Mouse (Mus musculus) left cerebral cortex, postnatal 25 days (tissue): ENCODE measurements around the gene Slc38a8. TPM values are rescaled to one million over a fixed set of nuclear protein-coding genes. Genes with fewer than 3 reads are reported as not detected.

Source experiments
- DNase-seq, 2 experiments: peaks; one replicate each; pipeline ENCODE4 v3.0.0; 2022; ENCODE audit warnings: low spot score in 2 of 2, mixed read lengths in 1 of 2
- intact Hi-C: fragments of 180-260 bp; cut with DNase I; formaldehyde crosslinking; loops from one replicate; pipeline ENCODE4 v1.15.1; 2025
- total RNA-seq, 2 experiments: library from RNA; stranded (reverse); gene quantifications; 2 replicates each; pipeline ENCODE4 v1.2.3; 2021

Gene Slc38a8
- total RNA-seq, 2 experiments from 2014 or later = 0.34 to 0.69 TPM

DNA sequence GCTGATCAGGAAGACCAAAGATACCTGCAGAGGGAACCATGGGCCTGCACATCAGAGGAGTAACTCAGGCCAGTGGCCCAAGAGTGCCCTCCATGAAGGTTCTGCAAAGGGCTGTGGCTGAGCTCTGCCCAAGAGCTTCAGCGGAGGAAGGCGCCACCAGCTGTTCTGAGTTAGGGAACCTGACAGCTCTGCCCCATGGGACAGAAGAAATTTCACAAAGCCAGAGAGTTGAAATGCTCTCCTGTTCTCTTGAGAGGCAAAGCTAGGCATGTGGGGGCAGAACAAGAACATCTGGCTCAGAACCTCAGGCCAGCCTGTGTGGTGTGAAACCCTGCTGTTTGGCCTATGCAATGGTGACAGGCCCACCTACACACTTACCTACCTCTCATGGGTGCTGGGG is 1.7 kb downstream of the Slc38a8 start:
- intact Hi-C loops = no loop called here
- DNase-seq = no peak

DNA sequence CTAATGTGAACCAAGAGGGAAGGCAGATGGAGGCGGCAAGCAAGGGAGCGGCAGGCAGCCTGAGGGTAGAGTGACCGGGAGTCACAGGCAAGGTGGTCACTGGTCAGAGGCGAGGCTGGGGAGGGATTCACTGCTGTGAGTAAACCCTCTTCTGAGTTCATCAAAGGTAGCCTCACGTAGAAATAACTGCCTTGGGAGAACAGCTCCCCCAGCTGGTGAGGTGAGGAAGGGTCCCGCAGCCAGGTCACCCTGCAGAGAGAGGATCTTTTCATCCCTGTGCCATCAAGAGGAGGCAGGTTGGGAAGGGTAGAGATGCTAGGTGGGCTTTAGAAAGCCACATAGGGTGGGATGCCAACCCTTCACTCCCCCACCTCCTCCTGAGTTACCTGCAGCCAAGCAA is 4.7 kb downstream of the Slc38a8 start:
- DNase-seq = peak in 1 of 2 experiments; percentile 27

DNA sequence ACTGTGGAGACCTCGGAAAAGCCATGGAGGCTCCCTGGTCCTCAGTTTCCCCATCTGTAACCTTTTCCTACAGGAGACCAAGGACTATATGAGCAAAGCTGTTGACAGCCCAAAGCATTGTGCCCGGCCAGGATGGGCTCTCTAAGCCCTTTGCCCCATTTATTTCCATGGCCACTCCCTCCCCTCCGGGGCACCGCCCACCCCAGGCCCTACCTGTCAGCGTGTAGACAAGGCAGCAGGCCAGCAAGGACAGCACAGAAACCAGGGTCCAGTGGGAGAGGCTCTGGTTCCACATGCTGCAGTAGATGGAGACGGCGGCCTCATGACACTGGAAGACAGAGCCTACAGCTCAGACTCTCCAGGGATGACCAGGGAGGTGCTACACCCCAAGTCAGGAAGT is 14.4 kb downstream of the Slc38a8 start:
- intact Hi-C loops = no loop called here

More for the DNA sequence above, 4.7 kb downstream of the Slc38a8 start:
- intact Hi-C loops = no loop called here

DNA sequence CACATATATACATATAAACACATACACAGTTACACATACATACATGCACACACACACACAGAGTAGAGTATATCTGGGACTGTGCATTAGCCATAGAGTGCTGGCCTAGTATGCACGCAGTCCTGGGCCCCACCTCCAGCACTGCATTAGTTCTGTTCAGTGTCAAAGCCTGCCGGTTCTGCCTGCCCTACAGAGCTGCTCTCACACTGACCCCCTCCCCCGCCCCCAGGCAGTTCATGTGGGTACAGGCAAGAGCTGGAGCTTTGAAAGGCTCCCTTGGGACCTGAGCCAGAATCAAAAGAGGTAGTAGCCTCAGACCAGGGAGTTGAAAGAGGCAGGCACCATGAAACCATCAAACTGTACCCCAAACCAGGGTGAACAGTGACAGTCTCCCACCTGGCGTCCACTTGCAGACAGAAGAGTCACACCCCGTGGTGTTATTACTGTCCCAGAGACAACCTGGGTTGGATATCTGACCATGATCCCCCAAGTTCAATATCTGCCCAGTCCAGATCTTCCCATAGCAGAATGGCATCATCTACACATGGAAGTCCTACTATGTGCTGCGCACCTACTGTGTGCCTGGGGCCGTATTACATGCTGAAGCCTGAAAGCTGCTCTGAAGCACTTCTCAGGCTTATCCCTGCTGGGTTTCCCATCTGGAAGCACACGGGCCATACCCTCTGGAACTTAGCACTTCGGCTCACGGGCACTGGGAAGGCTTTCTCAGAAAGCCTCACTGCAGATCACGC is 17.2 kb downstream of the Slc38a8 start:
- intact Hi-C loops = no loop called here
- DNase-seq = no peak

More for the DNA sequence above, 14.4 kb downstream of the Slc38a8 start:
- DNase-seq = no peak

DNA sequence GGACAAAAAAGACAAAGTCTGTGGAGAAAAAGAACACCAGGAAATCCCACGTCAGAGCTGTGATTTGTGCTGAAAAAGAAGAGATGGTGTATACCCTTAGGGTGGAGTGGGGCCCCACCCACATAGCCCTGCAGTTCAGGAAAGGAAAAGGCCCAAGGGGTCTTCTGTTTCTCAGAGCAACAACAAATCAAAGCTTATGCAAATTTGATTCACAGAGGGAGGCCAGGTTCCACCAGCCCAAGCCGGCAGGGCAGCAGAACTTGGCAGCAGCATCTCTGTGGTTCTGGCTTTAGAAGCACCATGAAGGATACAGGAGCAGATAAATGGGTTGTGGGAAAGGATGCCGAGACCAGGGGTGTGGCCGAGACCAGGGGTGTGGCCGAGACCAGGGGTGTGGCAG is 22.8 kb downstream of the Slc38a8 start:
- no peak for DNase-seq
- intact Hi-C loops = no loop called here

DNA sequence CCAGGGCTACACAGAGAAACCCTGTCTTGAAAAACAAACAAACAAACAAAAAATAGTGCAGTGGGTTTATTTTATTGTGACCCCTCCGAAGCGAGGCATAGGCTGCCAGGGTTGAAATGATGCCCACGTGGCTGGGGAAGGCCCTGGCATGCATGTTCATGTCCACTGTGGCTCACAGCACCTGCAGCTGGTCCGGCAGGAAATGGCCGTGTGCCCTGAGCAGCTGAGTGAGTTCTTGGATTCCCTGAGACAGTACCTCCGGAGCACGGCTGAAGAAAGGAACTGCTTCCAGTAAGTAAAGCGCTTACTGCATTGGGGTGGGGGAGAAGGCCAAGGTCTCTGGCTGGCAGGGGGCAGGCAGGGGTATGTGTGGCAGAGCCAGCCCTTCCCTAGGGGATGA is 33.4 kb downstream of the Slc38a8 start:
- intact Hi-C loops = no loop called here
- no peak for DNase-seq

DNA sequence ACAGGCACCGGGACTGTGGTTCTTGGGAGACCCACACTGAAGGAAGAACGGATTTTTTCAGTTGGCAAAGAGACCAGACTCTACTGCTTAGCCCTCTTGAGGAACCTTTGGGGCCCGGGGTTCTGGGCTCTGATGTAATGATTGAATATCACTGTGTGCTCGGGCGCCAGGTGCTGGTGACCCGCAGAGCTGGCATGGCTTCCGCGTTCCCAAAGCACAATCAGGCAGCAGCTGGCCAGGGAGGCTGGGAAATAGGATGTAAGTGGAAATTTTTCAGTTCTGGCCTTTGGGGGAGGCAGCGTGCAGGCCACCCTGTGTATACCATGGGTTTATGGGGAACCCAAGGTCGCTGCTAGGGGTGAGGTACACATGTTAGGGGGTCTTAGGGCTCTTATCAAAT is 34.7 kb downstream of the Slc38a8 start:
- intact Hi-C loops = no loop called here
- no peak for DNase-seq

DNA sequence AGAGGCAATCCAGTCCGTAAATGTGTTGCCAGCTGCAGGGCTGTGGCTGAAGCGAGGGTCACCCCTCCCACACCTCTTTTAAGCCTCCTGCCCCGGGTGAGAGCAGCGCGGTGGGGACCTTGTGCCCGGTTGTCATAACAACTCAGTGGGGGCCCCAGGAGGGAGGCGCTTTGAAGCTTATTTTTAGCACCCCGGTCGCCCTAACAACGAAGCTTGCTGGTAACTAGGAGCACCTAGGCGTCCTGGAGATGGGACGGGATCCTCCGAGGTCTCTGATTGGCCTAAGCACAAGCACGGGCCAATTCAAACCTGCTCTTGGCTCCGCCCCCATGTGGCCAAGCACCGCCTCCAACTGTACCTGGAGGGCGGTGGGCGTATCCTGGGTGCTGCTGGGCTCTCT is 35.4 kb downstream of the Slc38a8 start:
- intact Hi-C loops = no loop called here
- DNase-seq = peak; percentile 56 to 60

DNA sequence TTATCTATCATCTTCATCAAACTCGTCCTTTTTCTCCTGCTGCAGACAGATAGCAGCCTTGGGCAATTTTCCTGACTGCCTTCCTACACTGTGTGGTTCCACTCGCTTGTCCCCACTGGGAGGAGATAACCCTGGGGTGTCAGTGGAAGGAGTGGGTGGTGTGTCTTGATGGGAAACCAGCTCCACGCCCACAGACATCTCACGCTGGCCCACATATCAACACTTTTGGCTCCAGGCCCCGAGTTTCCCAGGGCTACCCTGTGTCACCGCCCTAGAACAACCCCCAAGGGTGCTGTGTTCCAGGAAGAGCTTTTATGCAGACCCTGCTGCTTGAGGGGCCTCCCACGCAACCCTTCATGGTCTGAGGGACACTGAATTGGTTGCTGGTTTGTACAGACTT is 37.8 kb downstream of the Slc38a8 start:
- intact Hi-C loops = no loop called here
- no peak for DNase-seq

DNA sequence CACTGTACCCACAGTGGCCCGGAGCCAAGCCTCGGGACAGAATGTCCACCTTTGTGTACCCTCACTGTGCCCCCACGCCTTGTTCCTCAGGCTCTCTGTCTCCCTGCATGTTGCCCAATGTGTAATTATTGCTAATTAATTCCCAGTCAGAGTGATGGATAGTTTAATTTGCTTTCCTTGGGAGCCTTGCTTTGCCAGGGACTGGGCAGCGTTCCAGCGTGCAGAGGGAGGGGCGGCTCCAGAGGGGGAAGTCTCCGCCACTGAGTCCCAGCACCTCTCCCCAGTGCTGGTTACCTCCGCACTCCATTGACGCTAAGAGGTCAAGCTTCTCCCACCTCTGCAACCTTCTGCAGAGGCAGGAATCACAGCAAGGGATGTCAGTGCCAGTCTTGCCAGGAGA is 40.1 kb downstream of the Slc38a8 start:
- intact Hi-C loops = no loop called here
- DNase-seq = no peak

DNA sequence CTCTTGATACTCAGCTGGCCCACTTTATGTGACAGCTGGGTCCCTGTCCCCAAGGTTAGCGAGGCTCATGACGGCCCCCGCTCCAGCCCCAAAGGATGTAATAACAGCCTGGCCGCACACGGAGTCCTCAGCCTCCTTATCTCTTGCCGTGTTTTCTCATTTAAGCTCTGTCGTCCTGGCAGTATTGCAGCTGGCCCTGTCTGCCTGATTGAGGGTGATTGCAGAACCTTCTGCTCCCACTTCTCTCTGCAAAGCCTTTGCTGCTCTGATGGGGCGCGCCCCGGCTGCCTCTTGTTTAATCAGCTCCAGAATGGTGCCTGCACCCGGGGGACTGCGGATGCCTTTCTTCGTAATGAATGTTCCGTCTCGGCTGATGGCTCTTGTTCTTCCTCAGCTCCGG is 41.8 kb downstream of the Slc38a8 start:
- no peak for DNase-seq
- intact Hi-C loops = no loop called here

DNA sequence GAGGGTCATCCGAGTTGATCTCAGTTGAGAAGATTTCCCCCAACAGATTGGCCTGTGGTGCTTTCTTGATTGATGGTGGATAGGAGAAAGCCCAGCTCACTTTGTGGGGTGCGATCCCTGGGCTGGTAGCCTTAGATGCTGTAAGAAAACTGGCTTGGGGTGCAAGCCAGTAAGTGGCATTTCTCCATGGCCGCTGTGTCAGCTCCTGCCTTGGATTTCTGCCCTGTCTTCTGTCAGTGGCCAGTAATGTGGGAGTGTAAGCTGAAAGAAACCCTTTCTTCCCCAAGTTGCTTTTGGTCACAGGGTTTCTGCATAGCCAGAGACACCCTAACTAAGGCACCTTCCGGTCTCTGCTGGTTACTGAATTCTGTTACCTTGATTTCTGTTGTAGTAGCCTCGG is 45.5 kb downstream of the Slc38a8 start:
- intact Hi-C loops = no loop called here
- DNase-seq = no peak

DNA sequence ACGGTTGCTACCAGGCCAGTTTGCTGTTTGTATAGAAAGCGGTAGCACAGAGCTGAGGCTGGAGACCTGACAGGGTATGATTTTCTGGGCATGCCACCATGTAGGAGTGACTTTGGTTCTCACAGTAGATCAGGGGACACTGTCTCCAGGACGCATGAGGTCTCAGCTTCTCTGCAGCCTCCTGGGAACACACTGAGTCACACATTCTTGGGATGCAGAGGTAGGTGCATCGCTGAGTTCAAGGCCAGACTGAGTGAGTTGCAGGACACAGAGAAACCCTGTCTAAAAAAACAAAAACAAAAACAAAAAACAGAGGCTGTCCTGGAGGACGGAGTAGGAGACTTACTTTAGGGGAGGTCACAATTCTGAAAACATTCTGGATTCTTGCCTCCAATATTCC is 48.6 kb downstream of the Slc38a8 start:
- no peak for DNase-seq
- intact Hi-C loops = no loop called here

DNA sequence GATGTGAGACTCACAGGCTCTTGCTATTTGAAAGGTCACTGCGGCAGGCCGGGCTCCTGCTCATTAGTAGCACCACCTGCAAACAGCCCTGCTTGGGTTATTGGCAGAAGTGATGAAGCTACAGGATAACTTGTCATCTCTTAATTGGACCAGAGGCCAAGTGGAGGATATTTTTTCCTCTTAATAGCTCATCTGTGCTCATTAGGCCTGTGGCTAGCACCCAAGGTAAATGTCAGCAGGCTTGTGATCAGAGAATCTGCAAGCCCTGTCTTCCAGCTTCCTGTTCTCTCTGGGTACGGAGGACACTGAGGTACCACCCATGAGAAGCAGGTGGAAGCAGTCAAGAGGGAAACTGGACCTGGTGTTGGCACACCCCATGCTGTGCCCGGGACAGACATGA is 50.4 kb downstream of the Slc38a8 start:
- DNase-seq = no peak
- intact Hi-C loops = no loop called here

DNA sequence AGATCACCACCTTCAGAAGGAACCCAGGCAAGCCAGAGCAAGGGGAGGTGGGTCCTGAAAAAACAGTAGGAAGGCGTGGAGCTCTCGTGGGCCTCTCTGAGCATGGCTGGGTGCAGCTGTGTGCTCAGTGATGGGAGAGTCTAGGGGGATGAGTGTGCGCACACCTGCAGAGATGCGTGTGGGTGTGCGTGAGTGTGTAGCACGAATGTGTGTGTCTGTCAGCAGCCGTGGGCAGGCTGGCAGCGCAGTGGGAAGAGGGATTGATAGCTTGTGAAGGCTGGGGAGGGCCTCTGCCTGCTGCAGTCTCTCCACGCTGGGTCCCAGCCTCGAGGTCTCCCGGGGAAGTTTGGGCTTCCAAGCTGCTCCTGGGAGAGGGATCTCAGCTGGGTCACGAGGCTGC is 51.9 kb downstream of the Slc38a8 start:
- DNase-seq = peak; percentile 69 to 77
- intact Hi-C loops = loop anchor here (5.0 to 10.0 kb wide), 2 partner anchors 73 to 325 kb away; partner anchors contain the start of gene Tldc1

DNA sequence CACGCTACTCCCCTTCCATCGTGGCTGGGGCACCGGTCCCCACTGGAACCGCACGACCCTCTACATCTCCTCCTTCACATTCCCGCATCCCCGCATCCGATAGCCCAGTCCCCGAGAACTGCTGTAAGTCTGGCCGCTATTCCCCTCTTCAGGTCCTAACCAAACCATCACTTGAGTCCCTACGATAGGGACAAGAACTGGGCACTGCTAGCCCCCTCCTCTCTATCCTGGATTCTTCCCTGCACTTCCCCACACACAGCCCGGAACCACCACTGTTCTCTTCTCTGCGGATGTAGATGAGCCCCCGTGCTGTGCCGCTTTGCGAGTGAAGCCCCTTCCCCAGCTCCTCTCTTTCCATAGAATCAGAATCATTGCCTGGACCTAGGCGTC is 53.7 kb downstream of the Slc38a8 start:
- DNase-seq = no peak
- intact Hi-C loops = loop anchor here (2.0 to 10.0 kb wide), 4 partner anchors 75 to 327 kb away; partner anchors contain the start of genes Taf1c and Tldc1

DNA sequence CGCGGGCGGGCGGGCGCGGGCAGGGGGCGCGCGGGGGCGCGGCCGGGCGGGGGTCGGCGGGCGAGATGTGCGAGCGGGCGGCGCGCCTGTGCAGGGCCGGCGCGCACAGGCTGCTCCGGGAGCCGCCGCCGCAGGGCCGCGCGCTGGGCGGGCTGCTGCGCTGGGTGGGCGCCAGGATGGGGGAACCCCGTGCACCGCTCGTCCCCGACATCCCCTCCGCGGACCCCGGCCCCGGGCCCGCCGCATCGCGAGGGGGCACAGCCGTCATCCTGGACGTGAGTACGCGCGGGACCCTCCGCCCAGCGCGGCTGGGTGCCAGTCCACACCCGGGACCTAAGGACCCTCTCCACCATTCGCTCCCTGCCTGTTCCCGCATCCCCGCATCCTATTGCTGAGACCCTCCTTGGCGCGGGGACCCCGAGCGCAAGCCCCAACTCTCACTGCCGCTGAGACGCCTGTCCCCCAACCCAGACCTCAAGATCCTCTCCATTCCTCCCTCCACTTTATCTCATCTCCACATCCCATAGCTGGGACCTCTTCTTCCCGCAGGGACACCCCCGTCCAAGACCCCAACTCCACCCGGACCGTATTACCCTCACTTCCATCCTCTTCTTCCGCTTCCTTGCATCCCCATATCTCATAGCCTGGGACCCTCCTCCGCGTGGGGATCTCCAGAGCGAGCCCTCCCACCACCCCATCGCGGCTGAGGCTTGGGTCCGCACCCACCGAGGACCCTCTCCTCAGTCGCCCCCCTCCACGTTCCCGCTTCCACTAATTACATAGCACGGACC is 54.3 kb downstream of the Slc38a8 start:
- no peak for DNase-seq
- intact Hi-C loops = loop anchor here (1.0 to 10.0 kb wide), 5 partner anchors 51 to 328 kb away; partner anchors contain the start of genes Taf1c and Tldc1

DNA sequence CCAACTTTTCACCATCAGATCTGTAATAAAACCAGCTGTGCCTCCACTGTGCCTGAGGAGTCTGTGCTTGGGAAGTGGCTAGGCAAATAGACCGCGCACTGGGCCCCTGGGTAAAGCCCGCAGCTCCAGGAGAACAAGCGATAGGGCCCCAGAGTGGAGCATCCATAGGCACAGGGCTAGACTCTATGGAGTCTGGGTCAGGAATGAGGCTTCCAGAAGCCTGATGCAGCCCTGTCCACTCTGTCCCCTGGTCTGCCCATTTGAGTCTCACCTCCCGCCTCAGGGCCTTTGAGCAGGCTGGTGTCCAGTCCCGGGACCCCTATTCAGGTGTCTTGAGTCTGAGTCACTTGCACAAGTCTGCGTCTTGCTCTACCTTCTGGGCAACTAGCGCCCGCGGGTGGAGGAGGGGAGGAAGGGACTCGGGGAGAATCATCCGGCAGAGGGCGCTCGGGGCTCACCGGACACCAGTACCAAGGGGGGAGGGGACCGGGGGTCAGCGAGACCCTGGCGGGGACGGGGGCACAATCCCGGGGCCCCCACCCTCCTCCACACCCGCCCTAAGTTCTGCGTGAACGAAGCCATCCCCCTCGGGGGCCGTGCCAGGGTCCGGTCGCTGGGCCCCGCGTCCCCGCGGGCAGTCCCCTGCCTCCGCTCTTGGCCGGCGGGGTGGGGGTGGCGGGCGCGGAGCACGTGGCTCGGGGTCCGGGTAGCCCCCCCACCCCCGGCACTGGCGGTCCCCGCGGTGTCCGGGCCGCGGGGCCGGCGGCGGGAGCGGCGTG is 55.1 kb downstream of the Slc38a8 start, which contains the start of gene Necab2:
Gene Necab2, plus strand, starts transcription at position 509 of the 779 bp plus-strand sequence.
- intact Hi-C loops = loop anchor here (1.0 to 10.0 kb wide), 5 partner anchors 52 to 328 kb away; partner anchors contain the start of genes Taf1c and Tldc1
- DNase-seq = peak; percentile 88

DNA sequence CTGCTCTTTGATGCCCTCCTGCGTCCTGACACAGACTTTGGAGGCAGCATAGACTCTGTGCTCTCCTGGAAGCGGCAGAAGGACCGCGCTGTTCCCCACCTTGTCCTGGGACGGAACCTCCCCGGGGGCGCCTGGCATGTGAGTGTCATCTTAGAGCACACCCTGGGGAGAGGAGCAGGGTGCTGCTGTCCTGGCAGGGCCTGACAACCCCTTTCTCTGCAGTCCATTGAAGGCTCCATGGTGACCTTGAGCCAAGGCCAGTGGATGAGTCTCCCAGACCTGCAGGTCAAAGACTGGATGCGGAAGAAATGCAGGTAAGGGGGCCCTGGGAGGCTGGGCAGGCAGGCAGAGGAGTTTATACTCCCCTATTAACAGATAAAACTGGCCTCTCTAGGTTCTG is 58.5 kb downstream of the Slc38a8 start:
- no peak for DNase-seq
- intact Hi-C loops = loop anchor here (10.0 kb wide), 1 partner anchor 332 kb away; the partner anchor contains the start of gene Tldc1

DNA sequence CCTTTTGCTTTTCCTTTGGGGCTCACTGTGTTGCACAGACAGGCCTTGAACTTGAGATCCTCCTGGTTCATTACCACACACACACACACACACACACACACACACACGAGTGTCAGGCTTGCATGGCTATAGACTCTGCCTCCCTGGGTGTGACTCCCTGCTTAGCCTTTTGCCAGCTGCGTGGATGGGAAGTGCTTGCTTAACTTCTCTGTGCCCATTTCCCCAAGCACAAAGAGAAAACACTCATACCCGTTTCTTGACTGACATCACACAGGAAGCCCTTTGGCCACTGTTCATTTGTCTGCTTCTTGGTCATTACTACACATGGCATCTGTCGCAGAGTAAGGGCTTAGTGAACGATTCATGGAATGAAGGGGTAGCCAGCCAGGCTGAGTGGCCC is 59.5 kb downstream of the Slc38a8 start:
- no peak for DNase-seq
- intact Hi-C loops = loop anchor here (10.0 kb wide), 1 partner anchor 333 kb away; the partner anchor contains the start of gene Tldc1
